Mouse (Mus musculus) liver, postnatal 0 days (tissue): ENCODE data around the gene Ppp2ca. TPM values are rescaled to one million over a fixed set of nuclear protein-coding genes. Genes with fewer than 3 reads are reported as not detected.

Source experiments
- ATAC-seq: fragments of 200-750 bp; cut with Nextera tagmentation; 2 replicates; pipeline ENCODE4 v1.8.0; 2017; ENCODE audit warnings: mild to moderate bottlenecking, moderate library complexity
- DNase-seq: peaks from one replicate; pipeline ENCODE4 v3.0.0-alpha.2; 2016
- H3K27ac ChIP-seq: fragments of 300-500 bp; sonication (generic); 2 replicates; pipeline ENCODE4 v1.5.1; 2014; ENCODE audit warnings: antibody characterized with exemption, moderate library complexity, mild to moderate bottlenecking, low read depth
- H3K27me3 ChIP-seq: fragments of 300-500 bp; sonication (generic); 2 replicates; pipeline ENCODE4 v1.6.1; 2014; ENCODE audit warnings: low read length, control low read depth, mixed read lengths; ENCODE audit not compliant: insufficient read depth
- H3K36me3 ChIP-seq: fragments of 300-500 bp; sonication (generic); replicated peaks from 2 replicates; pipeline ENCODE4 v1.6.1; 2014; ENCODE audit warnings: mild to moderate bottlenecking, control low read depth, low read length, moderate library complexity, mixed read lengths; ENCODE audit not compliant: insufficient read depth
- H3K4me1 ChIP-seq: fragments of 300-500 bp; sonication (generic); 2 replicates; pipeline ENCODE4 v1.6.1; 2014; ENCODE audit warnings: antibody characterized with exemption, mild to moderate bottlenecking, control low read depth; ENCODE audit not compliant: insufficient read depth
- H3K4me2 ChIP-seq: fragments of 300-500 bp; sonication (generic); 2 replicates; pipeline ENCODE4 v1.6.1; 2014; ENCODE audit warnings: low read depth, mild to moderate bottlenecking, low read length, moderate library complexity, mixed read lengths
- H3K4me3 ChIP-seq: fragments of 300-500 bp; sonication (generic); 2 replicates; pipeline ENCODE4 v1.5.1; 2014; ENCODE audit warnings: low read depth, low read length
- H3K9ac ChIP-seq: fragments of 300-500 bp; sonication (generic); replicated peaks from 2 replicates; pipeline ENCODE4 v1.6.1; 2014; ENCODE audit warnings: mild to moderate bottlenecking, moderate library complexity
- H3K9me3 ChIP-seq: fragments of 300-500 bp; sonication (generic); 2 replicates; pipeline ENCODE4 v1.6.1; 2016; ENCODE audit warnings: mild to moderate bottlenecking, control low read depth, low read length, mixed read lengths
- CTCF ChIP-seq: sonication (generic); IDR thresholded peaks from 2 replicates; pipeline ENCODE4 v1.5.1; 2016; ENCODE audit warnings: antibody characterized with exemption, low read depth
- EP300 ChIP-seq: IDR thresholded peaks from 2 replicates; pipeline ENCODE4 v1.6.1; 2016; ENCODE audit warnings: antibody characterized with exemption, low read depth, mild to moderate bottlenecking
- WGBS: fragments of 180-500 bp; shearing (Covaris S2); extraction: QIAGEN DNeasy Blood & Tissue Kit; methylation state at CpG from one replicate; pipeline ENCODE4 v1.1.7; 2014; ENCODE audit not compliant: insufficient replicate concordance; 5-methylcytosine and 5-hydroxymethylcytosine counted together
- polyA plus RNA-seq: library from polyadenylated mRNA; unstranded; fragments of >200 nt; fragmentation: Nextera tagmentation; extraction: Ambion mirVana; gene quantifications from 2 replicates; pipeline ENCODE4 v1.2.1, GENCODE M21; 2015

The Ppp2ca gene
- polyA plus RNA-seq, 1 experiment from 2014 or later: 23.2 TPM

DNA sequence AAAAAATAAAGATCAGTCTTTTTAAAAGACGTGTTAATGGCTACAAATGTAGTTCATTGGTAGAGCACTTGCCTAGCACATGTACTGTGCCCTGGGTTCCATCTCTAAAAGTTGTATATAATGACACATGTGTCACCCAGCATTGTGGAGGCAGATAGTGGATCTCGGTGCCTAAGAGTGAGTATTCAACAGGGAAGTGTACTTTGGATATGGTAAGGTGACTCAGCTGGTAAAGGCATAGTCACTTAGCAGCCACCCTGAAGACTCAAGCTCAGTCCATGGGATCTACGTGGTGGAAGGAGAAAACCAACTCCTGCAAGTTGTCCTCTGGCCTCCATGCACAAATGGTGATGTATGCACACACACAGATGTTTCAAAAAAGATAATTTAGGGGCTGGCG is 26.0 kb downstream of the Ppp2ca start:
- TF ChIP-seq CTCF (no peak), EP300 (no peak)
- Histone ChIP-seq H3K9ac (no peak overlapping the region), H3K27ac (no peak overlapping the region), H3K4me3 (no peak overlapping the region), H3K4me2 (no peak overlapping the region), H3K27me3 (no peaks in the 10 kb centered on the region), H3K4me1 (no peaks in the 10 kb centered on the region), H3K9me3 (no peaks in the 10 kb centered on the region), H3K36me3 (peaks cover 56% of the 10 kb centered on the region)
- DNase-seq (no peak), ATAC-seq (no peak)
- 79% methylated on average over 4 of the region's 4 CpGs for WGBS

GRCm38 (mm10) chr11:52127169-52127568 is 28.7 kb downstream of the Ppp2ca start:
- Histone ChIP-seq H3K4me3 (no peak overlapping the region), H3K9ac (no peak overlapping the region), H3K4me2 (no peak overlapping the region), H3K27ac (no peak overlapping the region), H3K9me3 (no peaks in the 10 kb centered on the region), H3K36me3 (peaks cover 31% of the 10 kb centered on the region), H3K4me1 (no peaks in the 10 kb centered on the region), H3K27me3 (no peaks in the 10 kb centered on the region)
- no peak for TF ChIP-seq EP300
- TF ChIP-seq CTCF: no peak
- 80% methylated on average over 3 of the region's 3 CpGs for WGBS
- no peak for ATAC-seq
- no peak for DNase-seq

GRCm38 (mm10) chr11:52127760-52128159 is 29.3 kb downstream of the Ppp2ca start:
- Histone ChIP-seq H3K4me2 (no peak overlapping the region), H3K9me3 (no peaks in the 10 kb centered on the region), H3K4me1 (no peaks in the 10 kb centered on the region), H3K27me3 (no peaks in the 10 kb centered on the region), H3K36me3 (peaks cover 26% of the 10 kb centered on the region), H3K9ac (no peak overlapping the region), H3K27ac (no peak overlapping the region), H3K4me3 (no peak overlapping the region)
- ATAC-seq (peak; percentile 30), DNase-seq (no peak)
- TF ChIP-seq CTCF (no peak), EP300 (no peak)
- WGBS: 72% methylated on average over 5 of the region's 5 CpGs

GRCm38 (mm10) chr11:52128316-52129061 is 30.0 kb downstream of the Ppp2ca start:
- Histone ChIP-seq H3K4me3 (no peak overlapping the region), H3K9ac (no peak overlapping the region), H3K4me2 (no peak overlapping the region), H3K4me1 (no peaks in the 10 kb centered on the region), H3K27ac (no peak overlapping the region), H3K36me3 (peaks cover 19% of the 10 kb centered on the region), H3K9me3 (no peaks in the 10 kb centered on the region), H3K27me3 (no peaks in the 10 kb centered on the region)
- 68% methylated on average over 5 of the region's 5 CpGs for WGBS
- ATAC-seq: 0 out of 2 replicates have a peak, but pooled peaks have one; percentile 8
- DNase-seq: no peak
- no peak for TF ChIP-seq CTCF
- no peak for TF ChIP-seq EP300

GRCm38 (mm10) chr11:52129171-52129570 is 30.7 kb downstream of the Ppp2ca start:
- WGBS: 22% methylated on average over 3 of the region's 3 CpGs
- no peak for ATAC-seq

GRCm38 (mm10) chr11:52129621-52130450 is 31.4 kb downstream of the Ppp2ca start:
- no peak; the same call in 1 of the 2 replicates for ATAC-seq
- no peaks in the 10 kb centered on the region for H3K9me3 ChIP-seq

More at GRCm38 (mm10) chr11:52129171-52129570, 30.7 kb downstream of the Ppp2ca start:
- no peak for DNase-seq
- no peak overlapping the region for H3K4me3 ChIP-seq
- no peak overlapping the region for H3K27ac ChIP-seq
- peaks cover 14% of the 10 kb centered on the region for H3K36me3 ChIP-seq
- no peak overlapping the region for H3K9ac ChIP-seq
- no peak overlapping the region for H3K4me2 ChIP-seq
- no peaks in the 10 kb centered on the region for H3K27me3 ChIP-seq
- H3K4me1 ChIP-seq: no peaks in the 10 kb centered on the region
- TF ChIP-seq EP300 (no peak), CTCF (peak; percentile 34)
- no peaks in the 10 kb centered on the region for H3K9me3 ChIP-seq

More at GRCm38 (mm10) chr11:52129621-52130450, 31.4 kb downstream of the Ppp2ca start:
- no peak for DNase-seq
- Histone ChIP-seq H3K27me3 (no peaks in the 10 kb centered on the region), H3K36me3 (peaks cover 8% of the 10 kb centered on the region), H3K4me1 (no peaks in the 10 kb centered on the region), H3K9ac (no peak overlapping the region), H3K4me2 (no peak overlapping the region), H3K27ac (no peak overlapping the region), H3K4me3 (no peak overlapping the region)
- WGBS: 82% methylated on average over 10 of the region's 10 CpGs
- no peak for TF ChIP-seq EP300
